Mouse (Mus musculus) layer of hippocampus, postnatal 25 days (tissue): ENCODE results near the gene Bmp10. TPM values are rescaled to one million over a fixed set of nuclear protein-coding genes. Genes with fewer than 3 reads are reported as not detected.
"Not testable (repeated sequence)": the region's sequence is repeated elsewhere in the genome, so short reads cannot be mapped to it uniquely, and the experiment has no call there.

Source experiments
- DNase-seq, 2 experiments: peaks; one replicate each; pipeline ENCODE4 v3.0.0; 2022; ENCODE audit warnings: mixed read lengths in 2 of 2, low spot score in 1 of 2; ENCODE audit errors: extremely low spot score in 1 of 2
- total RNA-seq, 2 experiments: library from RNA; stranded (reverse); gene quantifications; 2 replicates each; pipeline ENCODE4 v1.2.3; 2021

Bmp10 gene
- total RNA-seq, 2 experiments from 2014 or later, result 0.05 TPM; not detected in 1

DNA sequence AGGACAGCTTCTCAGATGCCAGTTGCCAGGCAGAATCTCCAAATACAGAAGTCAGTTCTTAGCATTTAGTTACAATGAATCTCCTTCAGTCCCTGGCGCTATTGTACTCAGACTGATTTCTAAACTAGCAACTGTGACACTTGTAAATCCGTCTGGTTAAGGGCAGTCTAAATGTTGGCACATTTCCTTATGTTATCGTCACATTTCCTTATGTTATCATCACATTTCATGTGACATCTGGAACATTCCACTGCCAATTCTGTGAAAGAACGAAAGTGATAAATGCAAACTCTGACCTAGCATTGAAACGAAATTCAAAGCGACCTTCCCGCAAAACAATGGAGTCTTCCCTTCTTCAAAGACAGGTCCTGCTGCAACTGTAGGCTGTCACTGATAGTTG lies 16.4 kb downstream of the Bmp10 start:
- no peak for DNase-seq

DNA sequence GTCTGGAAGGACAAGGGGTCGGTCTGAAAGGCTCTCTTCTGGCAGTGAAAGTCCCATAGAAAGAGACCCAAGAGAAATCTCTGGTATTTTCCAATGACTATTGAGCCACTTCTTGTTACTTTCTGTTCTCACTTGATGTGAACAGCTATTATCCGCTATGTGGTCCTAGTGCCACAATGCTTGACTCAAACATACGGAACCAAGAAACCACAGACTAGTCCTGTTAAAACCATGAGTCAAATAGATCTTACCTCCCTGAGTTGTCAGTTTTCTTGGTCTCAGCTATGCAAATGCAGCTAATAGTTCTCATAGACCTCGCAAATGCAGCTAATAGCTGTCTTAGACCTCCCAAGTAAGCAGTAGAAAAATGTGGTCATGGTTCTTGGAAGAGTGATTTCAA lies 18.4 kb downstream of the Bmp10 start:
- DNase-seq, result no peak

DNA sequence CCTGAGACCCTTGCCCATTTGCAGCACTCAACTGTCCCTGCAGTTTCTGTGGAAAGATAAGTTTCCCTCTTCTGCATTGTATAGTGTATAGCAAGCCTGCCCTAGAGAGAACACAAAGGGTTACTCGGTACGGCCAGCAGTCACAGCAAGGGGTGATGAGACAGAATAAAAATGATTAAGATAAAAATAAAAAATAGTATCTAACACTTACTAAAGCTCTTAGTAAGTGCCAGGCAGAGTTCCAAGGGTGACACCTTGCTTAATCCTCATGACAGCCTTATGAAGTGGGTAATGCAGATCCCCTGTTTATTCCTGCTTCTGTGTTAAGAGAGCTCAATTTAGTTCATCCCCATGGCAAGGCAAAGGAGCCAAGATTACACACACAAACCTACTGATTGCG lies 20.7 kb downstream of the Bmp10 start:
- DNase-seq, result no peak

DNA sequence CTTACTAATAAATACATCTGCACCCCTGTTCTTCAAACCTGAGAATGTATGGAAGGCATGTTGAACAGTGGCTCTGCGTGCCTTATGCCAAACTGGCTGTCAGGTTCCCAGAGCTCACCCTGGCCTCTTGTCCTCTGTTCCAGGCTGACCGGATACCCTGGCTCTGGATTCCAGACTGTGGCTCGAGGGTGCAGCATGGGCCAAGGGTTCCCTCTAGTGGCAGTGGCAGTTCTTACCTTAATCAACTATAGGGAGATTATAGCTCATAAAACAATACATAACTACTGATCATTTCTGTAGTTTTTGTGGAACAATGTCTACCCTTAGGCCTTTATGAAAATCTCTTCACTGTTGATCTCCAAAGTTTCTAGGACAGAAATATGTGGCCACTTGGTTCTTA lies 22.2 kb downstream of the Bmp10 start:
- peak in 1 of 2 experiments; percentile 54 for DNase-seq

DNA sequence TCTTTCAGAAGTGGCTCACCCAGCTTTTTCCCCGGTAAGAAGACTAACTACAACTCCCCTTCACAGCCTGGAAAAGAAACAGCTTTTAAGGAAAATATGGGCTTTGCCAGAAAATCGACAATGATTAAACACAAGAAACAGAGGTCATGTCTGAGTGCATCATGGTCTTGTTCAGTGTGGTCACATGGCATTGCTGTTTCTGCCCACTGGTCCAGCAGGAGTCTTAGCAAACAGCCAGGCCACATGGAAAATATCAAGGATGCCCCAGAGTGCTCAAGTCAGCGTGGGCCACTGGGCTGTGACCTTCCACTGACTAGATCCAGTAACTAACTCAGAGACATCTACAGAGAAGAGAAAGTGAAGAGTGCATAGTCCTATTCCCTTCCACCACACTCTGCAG lies 23.0 kb downstream of the Bmp10 start:
- no peak for DNase-seq

DNA sequence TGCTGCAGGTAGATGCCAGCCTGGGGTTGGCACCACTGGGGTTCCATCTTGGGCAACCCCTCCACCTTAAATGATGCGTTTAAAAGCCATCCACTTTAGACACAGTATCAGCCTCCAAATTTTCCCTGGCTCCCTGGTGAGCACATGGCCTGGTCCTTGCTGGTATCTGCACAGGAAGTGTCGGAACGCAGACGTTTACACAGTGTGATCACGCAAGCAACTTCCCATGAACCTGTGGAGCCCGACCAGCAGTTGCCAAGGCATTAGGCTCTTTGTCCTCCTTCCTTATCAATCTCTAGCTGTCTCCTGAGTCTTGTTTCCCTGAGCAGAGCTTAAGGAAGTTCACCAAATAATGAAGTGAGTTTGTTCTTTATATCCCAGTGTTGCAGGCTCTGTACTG lies 26.7 kb downstream of the Bmp10 start:
- DNase-seq, result no peak

DNA sequence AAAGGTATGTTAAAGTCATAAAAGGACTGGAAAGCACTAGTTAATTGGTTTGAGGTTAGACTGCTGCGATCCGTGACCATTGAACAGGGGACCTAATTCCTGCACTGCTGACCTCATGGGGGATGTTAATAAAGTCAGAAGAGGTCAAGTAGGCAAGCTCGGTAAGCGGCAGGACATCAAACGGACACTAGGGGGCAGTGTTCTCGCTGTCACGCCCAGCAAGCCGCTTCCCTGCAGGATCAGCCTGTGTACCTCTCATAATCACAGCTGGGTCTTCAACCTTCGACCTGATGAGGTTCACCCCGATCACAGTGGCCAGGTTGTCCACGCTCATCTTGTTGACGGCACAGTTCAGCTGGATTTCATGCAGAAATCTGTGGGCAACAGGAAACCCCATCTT lies 37.4 kb downstream of the Bmp10 start:
- DNase-seq, result peak; percentile 48 to 71

DNA sequence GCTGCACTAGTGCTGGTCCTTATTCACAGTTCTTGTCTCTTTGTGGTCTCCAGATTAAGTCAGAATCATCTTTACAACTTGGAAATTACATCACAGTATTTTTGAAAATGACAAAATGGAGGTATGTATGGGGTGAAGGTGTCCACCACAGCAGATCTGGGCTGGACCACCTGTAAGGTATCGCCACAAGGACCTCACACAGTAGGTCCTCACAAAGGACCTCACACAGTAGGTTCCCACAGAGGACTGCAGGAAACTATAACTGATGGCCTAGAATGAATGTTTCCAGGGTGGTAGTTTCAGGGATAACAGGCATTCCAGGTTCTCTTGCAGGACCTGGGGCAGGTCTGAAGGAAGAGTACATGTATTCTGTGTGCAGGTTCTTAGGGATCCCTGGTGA lies 38.6 kb downstream of the Bmp10 start:
- no peak for DNase-seq

DNA sequence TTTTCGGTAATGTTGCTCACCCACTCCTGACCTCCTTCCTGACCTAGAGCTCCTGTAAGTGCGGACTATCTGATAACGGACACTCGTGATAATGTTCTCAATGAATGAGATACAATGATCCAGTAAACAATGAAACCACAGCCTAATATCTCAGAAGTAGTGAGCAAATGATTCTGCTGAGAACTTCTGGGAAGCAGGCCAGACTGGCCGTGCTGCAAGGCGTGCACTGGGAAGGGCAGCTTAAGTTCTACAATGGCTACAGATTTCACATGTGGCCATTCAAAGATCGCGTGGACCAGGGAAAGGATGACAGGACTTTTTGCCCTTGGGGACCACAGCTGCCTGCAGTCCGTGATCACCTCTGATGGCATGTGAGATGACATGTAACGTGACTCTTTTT lies 39.6 kb downstream of the Bmp10 start:
- DNase-seq, result no peak

DNA sequence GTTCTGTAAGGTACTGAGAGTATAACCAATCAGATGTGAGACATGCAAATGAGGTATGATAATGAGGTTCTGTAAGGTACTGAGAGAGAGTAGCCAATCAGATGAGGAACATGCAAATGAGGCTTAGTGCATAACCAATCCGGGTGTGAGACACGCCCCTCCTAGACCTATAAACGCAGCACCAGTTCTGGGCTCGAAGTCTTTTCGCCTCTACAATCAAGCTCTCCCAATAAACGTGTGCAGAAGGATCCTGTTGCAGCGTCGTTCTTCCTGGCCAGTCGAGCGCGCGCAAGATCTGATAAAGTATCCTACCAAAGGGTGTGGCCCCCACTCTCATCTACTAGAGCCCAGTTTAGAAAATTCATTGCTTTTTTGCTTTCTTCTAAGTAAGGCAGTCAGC lies 41.3 kb downstream of the Bmp10 start:
- DNase-seq, result not testable (repeated sequence)

DNA sequence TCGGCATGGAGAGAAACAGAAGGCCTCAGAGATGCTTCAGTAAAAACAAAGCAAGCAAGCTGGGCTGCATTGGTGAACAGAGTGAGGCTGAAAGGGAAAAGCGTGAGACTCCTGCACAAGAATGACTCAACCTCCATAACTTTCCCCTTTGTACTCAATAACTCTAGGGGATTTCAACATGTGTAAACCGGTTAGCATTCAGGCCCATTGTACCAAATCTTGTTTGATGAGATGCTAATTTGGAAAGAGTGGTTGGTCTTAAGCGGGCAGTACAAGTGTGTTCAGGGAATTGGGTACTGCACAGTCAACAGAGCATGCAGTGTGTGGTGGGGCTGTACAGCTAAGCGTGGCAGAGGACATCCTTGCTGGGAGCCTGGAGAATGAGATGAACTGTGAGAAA lies 46.4 kb downstream of the Bmp10 start:
- DNase-seq, result no peak

DNA sequence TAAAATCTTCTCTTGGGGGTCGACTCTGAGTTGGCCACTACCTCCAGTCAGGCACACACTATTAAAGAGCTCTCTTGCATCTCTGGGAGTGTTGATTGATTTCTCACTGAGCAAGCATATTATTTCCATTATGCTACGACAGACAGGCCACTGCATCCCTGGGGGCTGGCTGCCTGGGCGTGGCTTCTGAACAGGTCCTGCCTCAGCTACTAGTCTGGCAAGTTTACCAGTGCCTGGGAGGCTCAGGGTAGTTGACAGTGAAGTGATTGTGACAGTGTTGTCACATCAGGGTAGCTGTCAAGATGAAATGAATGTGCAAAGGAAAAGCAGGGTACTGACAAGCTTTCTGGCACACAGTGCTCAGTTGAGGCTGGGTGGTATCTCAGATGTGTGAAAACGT lies 50.1 kb downstream of the Bmp10 start:
- no peak for DNase-seq

DNA sequence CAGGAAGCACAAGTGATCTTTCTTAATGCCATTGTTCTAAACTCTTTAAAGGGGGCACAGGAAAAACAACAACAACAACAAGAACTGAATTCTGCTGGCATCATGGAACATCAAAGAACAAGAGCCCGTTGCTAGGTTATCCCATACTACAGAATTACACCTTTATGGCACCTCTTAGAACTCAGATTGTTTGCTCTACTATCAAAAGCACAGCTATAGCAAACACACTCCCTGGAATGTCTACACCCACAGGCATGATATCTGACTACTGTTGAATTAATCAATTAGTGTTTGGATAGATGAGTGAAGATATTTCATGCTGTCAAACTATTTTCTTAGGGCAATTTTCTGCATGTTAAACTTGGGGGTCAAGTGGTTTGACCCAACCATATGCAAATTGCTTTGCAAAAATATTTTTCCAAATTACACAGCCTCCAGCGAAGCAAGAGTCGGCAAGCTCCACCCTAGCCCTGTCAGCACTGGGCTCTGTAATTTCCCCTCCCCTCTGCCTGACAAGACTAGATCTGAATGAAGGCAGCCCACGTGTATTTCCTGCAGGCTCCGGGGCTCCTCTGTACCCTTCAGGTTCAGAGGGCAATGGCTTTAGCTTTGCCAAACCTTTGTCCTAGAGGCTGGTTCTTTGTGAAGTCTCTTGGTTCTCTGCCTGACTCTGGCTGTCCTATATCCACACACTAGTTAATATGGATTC lies 50.7 kb downstream of the Bmp10 start:
- DNase-seq, result no peak

DNA sequence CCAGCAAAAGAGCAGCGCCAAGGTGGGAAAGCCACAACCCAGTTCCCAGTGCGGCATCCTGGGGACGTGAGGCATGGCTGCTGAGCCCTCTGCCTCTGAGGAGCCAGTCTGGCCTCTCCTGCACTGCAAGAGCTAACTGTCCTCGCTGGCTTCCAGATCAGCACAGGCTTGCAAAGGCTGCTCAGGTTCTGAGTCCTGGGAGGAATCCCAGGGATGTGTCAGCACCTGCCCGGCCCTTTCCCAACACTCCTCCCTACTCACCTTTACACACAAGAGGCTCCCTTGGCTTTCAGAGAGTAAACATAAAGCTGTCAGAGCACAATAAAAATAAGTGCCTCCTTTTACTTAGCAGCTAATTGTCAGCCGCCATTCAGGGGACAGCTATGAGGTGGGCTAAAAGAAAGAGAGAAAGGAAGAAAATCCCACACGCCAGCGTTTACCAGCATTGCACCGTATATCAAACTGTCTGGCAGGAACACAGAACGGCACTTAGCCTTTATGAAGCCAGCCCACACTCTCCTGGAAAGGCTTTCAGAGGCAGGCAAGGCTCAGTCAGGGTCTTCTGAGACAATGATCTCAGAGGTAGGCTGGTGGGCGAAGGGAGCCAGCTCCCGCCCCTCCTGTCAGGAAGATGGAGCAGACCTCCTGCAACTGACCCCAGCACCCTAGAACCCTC lies 54.6 kb downstream of the Bmp10 start:
- no peak for DNase-seq

DNA sequence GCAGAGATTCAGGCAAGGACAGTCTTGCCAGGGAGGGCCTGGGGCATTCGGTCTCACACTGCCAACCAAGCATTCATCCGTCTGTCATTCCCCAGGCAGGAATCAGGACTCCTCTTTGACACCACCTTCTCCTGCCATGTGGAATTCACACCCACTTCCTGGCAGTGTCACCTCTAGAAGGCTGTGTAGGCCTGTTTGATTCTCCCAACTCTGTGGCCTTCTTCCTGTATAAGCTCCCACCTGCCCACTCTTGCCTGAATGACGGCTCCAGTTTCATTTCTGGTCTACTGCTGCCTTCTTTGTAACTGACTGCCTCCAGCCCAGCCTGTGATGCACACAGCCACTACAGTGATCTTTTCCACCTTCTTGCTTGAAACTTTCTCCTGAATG lies 55.1 kb downstream of the Bmp10 start:
- no peak for DNase-seq

DNA sequence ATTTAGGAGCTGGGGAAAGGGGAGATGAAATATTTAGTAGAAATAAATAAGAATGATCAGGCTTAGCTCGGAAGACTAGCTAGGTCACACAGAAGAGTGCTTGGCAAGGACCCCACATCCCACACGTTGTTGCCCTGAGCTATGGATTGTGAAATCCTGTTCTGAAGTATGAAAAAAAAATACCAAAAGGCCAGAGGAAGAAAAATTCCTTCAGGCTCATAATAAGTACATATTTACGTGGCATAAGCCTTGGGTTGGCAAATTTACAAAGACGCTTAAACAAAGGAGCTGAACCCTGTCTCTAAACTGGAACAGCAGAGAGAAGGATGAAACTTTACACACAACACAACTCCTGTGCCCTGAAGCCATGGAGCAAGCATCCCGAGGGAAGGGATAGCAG lies 56.0 kb downstream of the Bmp10 start:
- no peak for DNase-seq

Other genes starting within 250 kb of the Bmp10 start
- 10 to 100 TPM; 10.1 to 11.8 TPM for gene Antxr1, start 93.2 kb upstream of the Bmp10 start, total RNA-seq
- not detected for gene Gkn1, start 78.1 kb upstream of the Bmp10 start, total RNA-seq
- gene Gkn2, start 55.6 kb upstream of the Bmp10 start, total RNA-seq, result not detected
- gene Gkn3, start 40.1 kb upstream of the Bmp10 start, total RNA-seq, result 1 to 10 TPM; 2.5 to 3.6 TPM
- 1 to 10 TPM; 2.8 to 3.3 TPM for gene Arhgap25, start 104.3 kb downstream of the Bmp10 start, total RNA-seq
- under 1 TPM; 0.19 to 0.52 TPM for gene Prokr1, start 161.7 kb downstream of the Bmp10 start, total RNA-seq
- 1 to 10 TPM; 6.8 to 7.1 TPM for gene Aplf, start 243.2 kb downstream of the Bmp10 start, total RNA-seq